Mouse (Mus musculus): ENCODE measurements at regions not wholly inside any gene's neighbourhood (a gene's known extent, or its start where the extent isn't known, plus 50 kb on each side); places are given as distances from the start of the nearest gene placed in this dataset.

DNA sequence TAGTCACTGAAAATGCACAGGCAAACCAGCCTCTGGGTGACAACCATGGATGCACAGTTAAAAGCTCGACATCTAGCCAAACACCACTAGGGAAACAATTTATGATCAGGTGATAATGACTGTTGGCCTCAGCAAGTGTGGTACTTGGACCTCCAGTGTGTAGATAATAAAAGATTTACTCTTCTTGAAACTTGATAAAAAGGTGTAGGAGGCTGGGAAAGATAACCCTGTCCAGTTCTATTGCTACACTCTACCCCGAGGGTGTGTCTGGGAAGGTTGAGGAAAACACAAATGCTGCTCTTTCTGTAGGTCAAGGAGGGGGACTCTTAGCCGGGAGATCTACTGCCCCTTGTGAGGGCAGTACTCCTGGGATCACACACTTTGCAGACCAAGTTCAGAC is 152.4 kb upstream of the Pik3r1 start:
- TF ChIP-seq POLR2A (IDR thresholded peaks at IDR 0.05; ENCODE audit: borderline replicate concordance, insufficient read depth, low read length) (no peak), CTCF (IDR thresholded peaks at IDR 0.05; ENCODE audit: borderline replicate concordance, insufficient read depth, low read depth, low read length) (no peak)

Data from cerebellum, adult 2 months (tissue).